Mouse (Mus musculus) layer of hippocampus, adult 18-20 months (tissue): ENCODE results near the gene Mpv17l. TPM values are rescaled to one million over a fixed set of nuclear protein-coding genes. Genes with fewer than 3 reads are reported as not detected.

ENCODE experiments used
- total RNA-seq, 2 experiments: library from RNA; stranded (reverse); gene quantifications; 2 replicates each; pipeline ENCODE4 v1.2.3; 2021

The Mpv17l gene
- total RNA-seq, 2 experiments from 2014 or later, result 74.1 to 75.9 TPM

Other genes starting within 250 kb of the Mpv17l start
- gene Parn, start 235.0 kb upstream of the Mpv17l start, total RNA-seq, result 10 to 100 TPM; 24.9 to 25.3 TPM
- gene Bfar, start 231.3 kb upstream of the Mpv17l start, total RNA-seq, result 10 to 100 TPM; 34.5 to 36.0 TPM
- gene 3110001I22Rik, start 231.2 kb upstream of the Mpv17l start, total RNA-seq, result 1 to 10 TPM; 5.1 to 5.9 TPM
- not detected for gene Pla2g10, start 172.2 kb upstream of the Mpv17l start, total RNA-seq
- gene Rrn3, start 122.5 kb upstream of the Mpv17l start, total RNA-seq, result 10 to 100 TPM; 51.3 to 51.5 TPM
- 10 to 100 TPM; 76.0 to 87.1 TPM for gene Ntan1, start 84.3 kb upstream of the Mpv17l start, total RNA-seq
- gene Pdxdc1, start within 50 bp of the Mpv17l start, total RNA-seq, result 10 to 100 TPM; 66.5 to 75.8 TPM
- gene 2900011O08Rik, start 83.4 kb downstream of the Mpv17l start, total RNA-seq, result 100 to 1,000 TPM; 265 to 279 TPM
- gene Ifitm7, start 83.7 kb downstream of the Mpv17l start, total RNA-seq, result 1 to 10 TPM; 2.0 to 2.3 TPM